Mouse (Mus musculus): ENCODE data around the gene Slc50a1. TPM values are rescaled to one million over a fixed set of nuclear protein-coding genes. Genes with fewer than 3 reads are reported as not detected.

The Slc50a1 gene
- polyA plus RNA-seq, 1 experiment from 2014 or later = 42.4 TPM

- no peak overlapping the region for H3K27ac ChIP-seq
Observed at GRCm38 (mm10) chr3:89305551-89306325, 35.4 kb upstream of the Slc50a1 start.

DNA sequence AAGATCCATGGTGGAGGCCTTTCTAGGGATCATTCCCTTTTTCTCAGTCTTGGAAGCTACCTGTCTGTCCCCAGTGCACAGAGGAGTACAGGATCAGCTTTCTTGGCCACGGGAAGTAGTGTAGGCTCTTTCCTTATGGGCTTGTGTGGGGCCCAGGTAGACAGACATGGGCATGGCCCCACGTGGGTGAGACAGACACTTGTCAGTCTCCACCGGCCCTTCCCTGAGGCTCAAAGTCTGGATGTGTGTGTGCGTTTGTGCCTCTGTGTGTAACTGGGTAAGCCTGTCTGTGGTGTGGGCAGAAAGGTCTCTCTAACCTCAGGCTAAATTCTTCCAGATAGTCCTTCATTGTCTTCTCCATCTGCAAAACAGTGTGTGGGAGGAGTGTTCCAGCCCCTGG lies 34.7 kb upstream of the Slc50a1 start:
- Histone ChIP-seq H3K4me1 (peaks cover 15% of the 10 kb centered on the region), H3K27ac (no peak overlapping the region), H3K4me3 (no peak overlapping the region), H3K36me3 (no peaks in the 10 kb centered on the region), H3K27me3 (ENCODE audit: insufficient read depth, poor library complexity, severe bottlenecking) (no peaks in the 10 kb centered on the region), H3K9me3 (no peaks in the 10 kb centered on the region)
- DNase-seq (ENCODE audit: low spot score) = no peak
- WGBS = 61% methylated on average over 4 of the region's 4 CpGs

More at GRCm38 (mm10) chr3:89305551-89306325, 35.4 kb upstream of the Slc50a1 start:
- 71% methylated on average over 8 of the region's 8 CpGs for WGBS
- H3K4me1 ChIP-seq = peaks cover 15% of the 10 kb centered on the region
- H3K4me3 ChIP-seq = no peak overlapping the region
- H3K9me3 ChIP-seq = no peaks in the 10 kb centered on the region
- no peaks in the 10 kb centered on the region for H3K36me3 ChIP-seq
- H3K27me3 ChIP-seq (ENCODE audit: insufficient read depth, poor library complexity, severe bottlenecking) = no peaks in the 10 kb centered on the region
- no peak for DNase-seq (ENCODE audit: low spot score)

GRCm38 (mm10) chr3:89304440-89304839 lies 34.1 kb upstream of the Slc50a1 start:
- no peak overlapping the region for H3K4me3 ChIP-seq
- H3K27ac ChIP-seq = no peak overlapping the region
- H3K4me1 ChIP-seq = peaks cover 19% of the 10 kb centered on the region
- H3K36me3 ChIP-seq = no peaks in the 10 kb centered on the region
- no peak for DNase-seq (ENCODE audit: low spot score)
- H3K9me3 ChIP-seq = no peaks in the 10 kb centered on the region
- no peaks in the 10 kb centered on the region for H3K27me3 ChIP-seq (ENCODE audit: insufficient read depth, poor library complexity, severe bottlenecking)
- WGBS = 49% methylated on average over 6 of the region's 6 CpGs

- no peaks in the 10 kb centered on the region for H3K36me3 ChIP-seq
- H3K9me3 ChIP-seq = no peaks in the 10 kb centered on the region
- WGBS = 61% methylated on average over 2 of the region's 2 CpGs
- DNase-seq (ENCODE audit: low spot score) = no peak
- H3K4me1 ChIP-seq = peaks cover 9% of the 10 kb centered on the region; the same call in 1 of the 2 replicates
- no peak overlapping the region for H3K4me3 ChIP-seq
- no peaks in the 10 kb centered on the region for H3K27me3 ChIP-seq (ENCODE audit: insufficient read depth, poor library complexity, severe bottlenecking)
- no peak overlapping the region for H3K27ac ChIP-seq
Observed at GRCm38 (mm10) chr3:89300514-89300913, 30.1 kb upstream of the Slc50a1 start.

GRCm38 (mm10) chr3:89300071-89300470 lies 29.7 kb upstream of the Slc50a1 start:
- H3K36me3 ChIP-seq = no peaks in the 10 kb centered on the region
- no peak for DNase-seq (ENCODE audit: low spot score)
- H3K27me3 ChIP-seq (ENCODE audit: insufficient read depth, poor library complexity, severe bottlenecking) = no peaks in the 10 kb centered on the region
- H3K4me1 ChIP-seq = peaks cover 9% of the 10 kb centered on the region; the same call in 1 of the 2 replicates
- whole genome bisulfite sequencing = 42% methylated on average over 1 of the region's 1 CpGs
- no peaks in the 10 kb centered on the region for H3K9me3 ChIP-seq
- H3K27ac ChIP-seq = 0 out of 2 replicates have a peak overlapping the region, but pooled peaks have one; percentile 57
- H3K4me3 ChIP-seq = peak overlapping the region; percentile 51

DNA sequence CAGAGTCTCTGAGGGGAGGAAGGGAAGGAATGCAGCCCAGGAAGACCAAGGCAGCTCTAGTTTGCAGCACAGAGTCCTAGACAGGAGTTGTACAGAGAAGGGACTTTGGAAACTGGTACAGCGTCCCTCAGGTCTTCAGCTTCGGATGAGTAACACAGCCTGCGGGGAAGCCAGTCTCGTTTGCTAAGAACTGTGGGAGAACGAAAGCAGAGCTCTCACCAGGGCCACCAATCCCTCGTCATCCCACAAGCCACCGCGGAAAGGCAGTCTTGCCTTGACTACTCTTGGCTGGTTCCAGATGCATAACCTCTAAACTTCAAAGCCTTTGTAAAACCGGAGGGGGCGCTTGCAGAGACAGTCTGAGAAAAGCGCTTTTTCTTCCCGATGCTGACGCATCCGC lies 29.1 kb upstream of the Slc50a1 start:
- H3K27ac ChIP-seq = peak overlapping the region; percentile 57; the same call in 1 of the 2 replicates
- no peaks in the 10 kb centered on the region for H3K36me3 ChIP-seq
- no peak for DNase-seq (ENCODE audit: low spot score)
- H3K9me3 ChIP-seq = no peaks in the 10 kb centered on the region
- WGBS = 3% methylated on average over 14 of the region's 14 CpGs
- peaks cover 9% of the 10 kb centered on the region; the same call in 1 of the 2 replicates for H3K4me1 ChIP-seq
- H3K4me3 ChIP-seq = peak overlapping the region; percentile 51
- H3K27me3 ChIP-seq (ENCODE audit: insufficient read depth, poor library complexity, severe bottlenecking) = no peaks in the 10 kb centered on the region

DNA sequence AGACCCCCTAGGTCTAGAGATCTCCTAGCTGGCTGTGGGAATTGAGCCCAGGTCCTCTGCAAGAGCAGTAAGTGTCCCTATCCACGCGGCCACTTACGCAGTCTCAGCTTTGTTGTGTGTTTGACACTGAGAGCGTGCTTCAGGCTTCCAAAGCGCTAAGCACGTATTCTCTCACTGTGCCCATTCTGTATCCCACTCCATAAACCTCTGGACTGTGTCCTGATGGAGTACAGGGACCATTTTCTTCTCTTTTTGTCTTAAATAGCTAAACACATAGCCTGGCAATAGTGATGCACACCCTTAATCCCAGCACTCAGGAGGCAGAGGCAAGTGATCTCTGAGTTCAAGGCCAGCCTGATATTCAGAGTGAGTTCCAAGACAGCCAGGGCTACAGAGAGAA lies 28.5 kb upstream of the Slc50a1 start:
- H3K9me3 ChIP-seq = no peaks in the 10 kb centered on the region
- no peaks in the 10 kb centered on the region for H3K27me3 ChIP-seq (ENCODE audit: insufficient read depth, poor library complexity, severe bottlenecking)
- H3K4me1 ChIP-seq = peaks cover 7% of the 10 kb centered on the region; the same call in 1 of the 2 replicates
- no peaks in the 10 kb centered on the region for H3K36me3 ChIP-seq
- DNase-seq (ENCODE audit: low spot score) = no peak
- WGBS = 82% methylated on average over 6 of the region's 6 CpGs
- no peak overlapping the region for H3K27ac ChIP-seq
- H3K4me3 ChIP-seq = no peak overlapping the region

- 74% methylated on average over 11 of the region's 11 CpGs for WGBS
Observed at GRCm38 (mm10) chr3:89296761-89297396, 26.5 kb upstream of the Slc50a1 start.

DNA sequence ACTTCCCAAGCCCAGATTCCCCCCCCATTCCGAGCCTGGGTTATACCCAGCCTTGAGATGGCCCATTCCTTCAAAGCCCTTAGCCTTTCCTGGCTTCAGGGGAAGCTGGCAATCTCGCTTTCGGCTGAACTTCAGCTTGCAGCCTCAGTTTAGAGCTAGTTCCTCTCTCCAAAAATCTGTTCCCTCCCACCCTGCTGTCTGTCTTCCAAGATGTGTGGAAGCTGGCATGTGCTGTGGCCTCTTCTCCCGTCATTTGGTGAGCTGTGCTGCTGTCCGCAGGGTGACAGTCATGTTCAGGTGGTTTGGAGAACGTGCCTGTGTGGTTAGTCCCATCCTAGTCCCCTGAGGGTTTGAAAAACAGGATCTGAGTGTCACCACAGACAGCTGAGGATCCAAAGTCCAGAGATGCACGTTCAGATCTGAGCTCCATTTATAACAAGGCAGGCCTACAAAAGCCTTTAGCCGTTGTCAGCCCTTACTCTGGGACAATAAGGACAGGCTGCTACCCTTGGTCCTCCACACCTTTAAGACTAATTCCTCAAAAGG lies 25.4 kb upstream of the Slc50a1 start:
- Histone ChIP-seq H3K4me3 (no peak overlapping the region), H3K36me3 (no peaks in the 10 kb centered on the region), H3K4me1 (peaks cover 15% of the 10 kb centered on the region; the same call in 1 of the 2 replicates), H3K27me3 (ENCODE audit: insufficient read depth, poor library complexity, severe bottlenecking) (no peaks in the 10 kb centered on the region), H3K9me3 (no peaks in the 10 kb centered on the region), H3K27ac (no peak overlapping the region)
- whole genome bisulfite sequencing = 80% methylated on average over 8 of the region's 8 CpGs
- DNase-seq (ENCODE audit: low spot score) = no peak

More at GRCm38 (mm10) chr3:89296761-89297396, 26.5 kb upstream of the Slc50a1 start:
- Histone ChIP-seq H3K9me3 (no peaks in the 10 kb centered on the region), H3K4me3 (no peak overlapping the region), H3K36me3 (no peaks in the 10 kb centered on the region), H3K27ac (no peak overlapping the region), H3K27me3 (ENCODE audit: insufficient read depth, poor library complexity, severe bottlenecking) (no peaks in the 10 kb centered on the region), H3K4me1 (peaks cover 12% of the 10 kb centered on the region; the same call in 1 of the 2 replicates)
- no peak for DNase-seq (ENCODE audit: low spot score)

- DNase-seq (ENCODE audit: low spot score) = no peak
- peaks cover 11% of the 10 kb centered on the region; the same call in 1 of the 2 replicates for H3K4me1 ChIP-seq
- no peaks in the 10 kb centered on the region for H3K36me3 ChIP-seq
- no peak overlapping the region for H3K4me3 ChIP-seq
- H3K27ac ChIP-seq = no peak overlapping the region
- H3K9me3 ChIP-seq = no peaks in the 10 kb centered on the region
- H3K27me3 ChIP-seq (ENCODE audit: insufficient read depth, poor library complexity, severe bottlenecking) = no peaks in the 10 kb centered on the region
- 67% methylated on average over 5 of the region's 5 CpGs for WGBS
Observed at GRCm38 (mm10) chr3:89294195-89294594, 23.8 kb upstream of the Slc50a1 start.

- H3K27ac ChIP-seq = no peak overlapping the region
- H3K4me1 ChIP-seq = peaks cover 19% of the 10 kb centered on the region
- WGBS = 84% methylated on average over 11 of the region's 11 CpGs
Observed at GRCm38 (mm10) chr3:89293247-89293918, 23.0 kb upstream of the Slc50a1 start.

DNA sequence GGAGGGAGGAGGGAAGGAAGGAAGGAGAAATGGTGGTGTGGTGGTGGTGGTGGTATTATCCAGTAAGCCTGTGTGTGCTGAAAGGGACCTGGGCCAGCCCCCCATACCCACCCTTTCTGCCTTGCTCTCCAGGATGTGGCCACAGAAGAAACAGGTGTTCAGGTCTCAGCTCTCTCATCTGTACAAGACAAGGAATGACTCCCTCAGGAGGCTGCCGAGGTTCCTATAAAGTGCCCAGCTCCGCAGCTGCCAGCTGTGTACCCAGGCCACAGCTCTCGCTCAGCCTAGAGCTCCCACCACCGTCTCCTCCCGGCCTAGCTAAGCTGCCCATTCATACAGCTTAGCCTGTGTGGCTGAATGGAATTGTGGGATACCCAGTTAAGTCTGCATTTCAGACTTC lies 21.9 kb upstream of the Slc50a1 start:
- H3K27ac ChIP-seq = no peak overlapping the region
- H3K27me3 ChIP-seq (ENCODE audit: insufficient read depth, poor library complexity, severe bottlenecking) = 0 out of 2 replicates have a peak, but pooled peaks cover 9% of the 10 kb centered on the region
- WGBS = 76% methylated on average over 5 of the region's 5 CpGs

More at GRCm38 (mm10) chr3:89293247-89293918, 23.0 kb upstream of the Slc50a1 start:
- no peak for DNase-seq (ENCODE audit: low spot score)
- Histone ChIP-seq H3K9me3 (no peaks in the 10 kb centered on the region), H3K27me3 (ENCODE audit: insufficient read depth, poor library complexity, severe bottlenecking) (no peaks in the 10 kb centered on the region), H3K36me3 (no peaks in the 10 kb centered on the region), H3K4me3 (no peak overlapping the region)

More for the DNA sequence above, 21.9 kb upstream of the Slc50a1 start:
- no peak overlapping the region for H3K4me3 ChIP-seq
- H3K9me3 ChIP-seq = no peaks in the 10 kb centered on the region
- H3K4me1 ChIP-seq = peaks cover 29% of the 10 kb centered on the region
- no peak for DNase-seq (ENCODE audit: low spot score)
- no peaks in the 10 kb centered on the region for H3K36me3 ChIP-seq

Data from heart, embryonic 10.5 days (tissue).